Mouse (Mus musculus) liver, embryonic 13.5 days (tissue): ENCODE measurements around the gene Mkrn2os. TPM values are rescaled to one million over a fixed set of nuclear protein-coding genes. Genes with fewer than 3 reads are reported as not detected.

Experiments used
- ATAC-seq: fragments of 200-750 bp; cut with Nextera tagmentation; 2 replicates; pipeline ENCODE4 v1.8.0; 2017; ENCODE audit warnings: low read depth, mild to moderate bottlenecking, moderate number of reproducible peaks, moderate library complexity
- DNase-seq: peaks from one replicate; pipeline ENCODE4 v3.0.0; 2022
- H3K27ac ChIP-seq: fragments of 300-500 bp; sonication (generic); 2 replicates; pipeline ENCODE4 v1.5.1; 2015; ENCODE audit warnings: moderate library complexity, mild to moderate bottlenecking, inconsistent platforms
- H3K27me3 ChIP-seq: fragments of 300-500 bp; sonication (generic); 2 replicates; pipeline ENCODE4 v1.6.1; 2015; ENCODE audit warnings: mild to moderate bottlenecking, inconsistent platforms
- H3K36me3 ChIP-seq: fragments of 300-500 bp; sonication (generic); 2 replicates; pipeline ENCODE4 v1.6.1; 2015; ENCODE audit warnings: mild to moderate bottlenecking, inconsistent platforms
- H3K4me1 ChIP-seq: fragments of 300-500 bp; sonication (generic); replicated peaks from 2 replicates; pipeline ENCODE4 v1.6.1; 2015; ENCODE audit warnings: inconsistent platforms
- H3K4me2 ChIP-seq: fragments of 300-500 bp; sonication (generic); 2 replicates; pipeline ENCODE4 v1.6.1; 2015; ENCODE audit warnings: inconsistent platforms, mild to moderate bottlenecking, moderate library complexity
- H3K4me3 ChIP-seq: fragments of 300-500 bp; sonication (generic); replicated peaks from 2 replicates; pipeline ENCODE4 v1.5.1; 2015; ENCODE audit warnings: mild to moderate bottlenecking, inconsistent platforms
- H3K9ac ChIP-seq: fragments of 300-500 bp; sonication (generic); 2 replicates; pipeline ENCODE4 v1.6.1; 2015; ENCODE audit warnings: mild to moderate bottlenecking, inconsistent platforms
- H3K9me3 ChIP-seq: fragments of 300-500 bp; sonication (generic); replicated peaks from 2 replicates; pipeline ENCODE4 v1.6.1; 2016; ENCODE audit warnings: inconsistent platforms
- WGBS: fragments of 180-500 bp; shearing (Covaris S2); methylation state at CpG from one replicate; pipeline ENCODE4 v1.1.7; 2015; ENCODE audit not compliant: insufficient replicate concordance; 5-methylcytosine and 5-hydroxymethylcytosine counted together
- polyA plus RNA-seq: library from polyadenylated mRNA; unstranded; fragments of >200 nt; fragmentation: Nextera tagmentation; extraction: Ambion mirVana; gene quantifications from 2 replicates; pipeline ENCODE4 v1.2.1, GENCODE M21; 2015

Mkrn2os gene
- polyA plus RNA-seq, 1 experiment from 2014 or later, result 6.6 TPM

DNA sequence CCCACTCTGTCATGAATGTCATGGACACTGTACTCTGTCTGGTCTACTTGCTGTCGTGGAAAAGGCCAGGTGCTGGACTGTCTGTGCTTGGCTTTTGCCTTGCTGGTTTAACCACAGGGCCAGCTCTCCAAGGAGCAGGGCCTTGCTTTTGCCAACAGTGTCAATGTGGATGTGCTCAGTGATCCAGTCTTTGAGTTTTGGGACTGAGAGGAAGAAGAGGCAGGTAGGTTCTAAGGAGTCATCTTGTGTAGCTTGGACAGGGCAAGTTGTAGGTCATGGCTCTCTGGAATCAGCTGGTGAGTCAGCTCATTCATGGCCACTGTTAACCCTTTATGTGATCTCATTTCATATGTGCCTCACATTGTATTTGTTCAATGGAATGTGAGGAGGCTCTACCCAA, 14.1 kb upstream of the Mkrn2os start:
- WGBS, result 68% methylated on average over 1 of the region's 1 CpGs

DNA sequence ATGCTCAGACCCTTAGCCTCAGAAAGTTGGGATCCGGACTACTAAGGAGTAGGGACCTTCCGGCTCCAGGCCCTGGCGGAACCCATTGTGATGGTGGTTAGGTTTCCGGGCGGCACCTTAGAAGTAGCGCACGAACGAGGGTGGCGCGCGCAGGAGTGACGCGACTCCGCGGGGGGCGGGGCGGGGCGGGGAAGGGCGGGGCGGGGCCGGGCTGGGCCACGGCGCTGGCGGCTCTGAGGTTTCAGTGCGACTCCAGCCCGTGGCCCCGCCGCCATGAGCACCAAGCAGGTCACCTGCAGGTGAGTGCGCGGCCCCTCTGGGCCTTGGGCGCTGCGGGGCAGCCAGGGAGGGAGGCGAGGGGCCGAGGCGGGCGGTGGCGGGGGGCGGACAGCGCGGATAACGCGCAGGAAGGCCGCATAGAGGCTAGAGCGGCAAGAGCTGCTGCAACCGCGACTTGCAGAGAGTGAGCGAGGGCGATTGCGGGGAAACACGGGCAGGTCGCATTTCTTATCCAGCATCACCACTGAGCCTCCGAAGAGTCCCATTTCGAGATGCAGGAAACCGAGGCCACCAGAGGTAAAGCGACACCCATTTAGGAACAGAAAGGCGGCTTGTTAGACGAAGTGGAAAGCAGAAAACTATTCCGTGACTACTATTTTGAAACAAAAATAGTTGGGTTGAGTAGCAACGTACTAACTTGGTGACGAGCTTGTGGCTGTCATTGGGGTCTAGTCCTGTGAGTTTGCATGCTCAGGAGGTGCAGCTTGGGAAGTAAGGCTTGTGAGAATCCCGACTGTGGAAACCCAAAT, 9.5 kb upstream of the Mkrn2os start, which contains the start of gene Mkrn2:
Gene Mkrn2, plus strand, starts transcription at position 188 of the 809 bp plus-strand sequence.
- DNase-seq, result peak; percentile 72
- under 1% methylated on average over 61 of the region's 61 CpGs for WGBS
- H3K27me3 ChIP-seq, result no peaks in the 10 kb centered on the region
- peak within 1 kb of the TSS; percentile 86 for H3K9ac ChIP-seq
- peak within 1 kb of the TSS; percentile 74 for H3K4me2 ChIP-seq
- peak within 1 kb of the TSS; percentile 83 for H3K27ac ChIP-seq
- ATAC-seq, result peak; percentile 94
- H3K4me3 ChIP-seq, result peak within 1 kb of the TSS; percentile 88
- H3K36me3 ChIP-seq, result peaks cover 4% of the 10 kb centered on the region; the same call in 1 of the 2 replicates
- H3K9me3 ChIP-seq, result no peaks in the 10 kb centered on the region
- peaks cover 13% of the 10 kb centered on the region for H3K4me1 ChIP-seq

More for the DNA sequence above, 14.1 kb upstream of the Mkrn2os start:
- ATAC-seq (no peak), DNase-seq (no peak)
- peaks cover 24% of the 10 kb centered on the region for H3K36me3 ChIP-seq
- no peak overlapping the region for H3K4me3 ChIP-seq
- no peaks in the 10 kb centered on the region for H3K27me3 ChIP-seq
- no peak overlapping the region for H3K27ac ChIP-seq
- peaks cover 19% of the 10 kb centered on the region for H3K4me1 ChIP-seq
- no peaks in the 10 kb centered on the region for H3K9me3 ChIP-seq
- H3K4me2 ChIP-seq, result no peak overlapping the region
- no peak overlapping the region for H3K9ac ChIP-seq

DNA sequence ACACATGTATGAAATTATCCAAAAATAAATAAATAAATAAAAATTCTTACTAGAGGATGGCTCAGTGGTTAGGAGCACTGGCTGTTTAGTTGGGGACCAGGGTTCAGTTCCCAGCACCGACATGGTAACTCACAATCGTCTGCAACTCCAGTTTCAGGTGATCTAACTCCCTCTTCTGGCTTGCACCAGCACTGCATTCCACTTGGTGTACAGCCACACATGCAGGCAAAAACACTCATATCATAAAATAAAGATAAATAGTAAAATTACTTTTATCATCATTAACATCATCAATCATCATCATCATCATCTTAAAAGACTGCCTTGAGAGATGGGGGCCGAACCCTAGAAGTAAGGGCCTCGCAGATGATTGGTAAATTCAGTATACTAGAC, 8.9 kb upstream of the Mkrn2os start:
- DNase-seq (no peak), ATAC-seq (no peak)
- Histone ChIP-seq H3K4me3 (peak overlapping the region; percentile 88), H3K4me1 (peaks cover 13% of the 10 kb centered on the region), H3K9me3 (no peaks in the 10 kb centered on the region), H3K27ac (no peak overlapping the region), H3K36me3 (peaks cover 2% of the 10 kb centered on the region; the same call in 1 of the 2 replicates), H3K9ac (no peak overlapping the region), H3K4me2 (peak overlapping the region; percentile 74), H3K27me3 (no peaks in the 10 kb centered on the region)
- WGBS, result 59% methylated on average over 4 of the region's 4 CpGs

- no peak overlapping the region for H3K4me3 ChIP-seq
- no peak for ATAC-seq
- H3K27ac ChIP-seq, result no peak overlapping the region
- H3K27me3 ChIP-seq, result no peaks in the 10 kb centered on the region
- H3K36me3 ChIP-seq, result no peaks in the 10 kb centered on the region
- 44% methylated on average over 3 of the region's 3 CpGs for WGBS
- H3K9ac ChIP-seq, result no peak overlapping the region
- H3K4me1 ChIP-seq, result 0 out of 2 replicates have a peak, but pooled peaks cover 4% of the 10 kb centered on the region
- no peak overlapping the region for H3K4me2 ChIP-seq
- no peak for DNase-seq
- H3K9me3 ChIP-seq, result no peaks in the 10 kb centered on the region
Observed at GRCm38 (mm10) chr6:115595667-115596066, 3.3 kb upstream of the Mkrn2os start.

DNA sequence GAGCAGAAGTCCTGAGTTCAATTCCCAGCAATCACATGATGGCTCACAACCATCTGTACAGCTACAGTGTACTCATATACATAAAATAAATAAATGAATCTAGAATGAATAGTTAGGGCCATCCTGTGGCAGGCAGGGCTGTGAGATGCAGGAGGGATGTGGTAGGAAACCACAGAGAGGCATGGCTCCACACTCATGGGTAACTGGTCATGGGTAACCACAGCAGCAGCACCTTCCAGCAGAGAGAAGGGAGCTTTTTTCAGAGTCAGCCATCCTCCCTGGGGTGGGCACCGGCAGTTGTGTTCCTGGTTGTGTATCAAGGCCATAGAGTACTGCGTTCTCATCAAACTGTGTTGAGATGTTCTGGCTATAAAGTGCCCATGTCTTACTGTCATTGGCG, 2.1 kb upstream of the Mkrn2os start:
- Histone ChIP-seq H3K9me3 (no peaks in the 10 kb centered on the region), H3K27ac (no peak overlapping the region), H3K9ac (no peak overlapping the region), H3K4me2 (no peak overlapping the region), H3K27me3 (no peaks in the 10 kb centered on the region), H3K4me1 (0 out of 2 replicates have a peak, but pooled peaks cover 4% of the 10 kb centered on the region), H3K36me3 (no peaks in the 10 kb centered on the region), H3K4me3 (no peak overlapping the region)
- ATAC-seq (no peak), DNase-seq (no peak)
- WGBS, result 32% methylated on average over 3 of the region's 3 CpGs

GRCm38 (mm10) chr6:115593252-115593651, 876 bp upstream of the Mkrn2os start:
- no peak overlapping the region for H3K9ac ChIP-seq

GRCm38 (mm10) chr6:115591692-115592359, 550 bp downstream of the Mkrn2os start:
- 74% methylated on average over 19 of the region's 19 CpGs for WGBS
- H3K9ac ChIP-seq, result peak overlapping the region; percentile 31; the same call in 1 of the 2 replicates
- H3K4me3 ChIP-seq, result peak overlapping the region; percentile 28
- ATAC-seq (0 out of 2 replicates have a peak, but pooled peaks have one; percentile 36), DNase-seq (no peak)
- no peaks in the 10 kb centered on the region for H3K36me3 ChIP-seq
- H3K27me3 ChIP-seq, result no peaks in the 10 kb centered on the region
- peak overlapping the region; percentile 39 for H3K4me2 ChIP-seq
- H3K4me1 ChIP-seq, result 0 out of 2 replicates have a peak, but pooled peaks cover 4% of the 10 kb centered on the region
- no peak overlapping the region for H3K27ac ChIP-seq
- no peaks in the 10 kb centered on the region for H3K9me3 ChIP-seq

More at GRCm38 (mm10) chr6:115593252-115593651, 876 bp upstream of the Mkrn2os start:
- Histone ChIP-seq H3K4me3 (no peak overlapping the region), H3K9me3 (no peaks in the 10 kb centered on the region), H3K27ac (no peak overlapping the region), H3K27me3 (no peaks in the 10 kb centered on the region), H3K4me2 (no peak overlapping the region), H3K36me3 (no peaks in the 10 kb centered on the region), H3K4me1 (0 out of 2 replicates have a peak, but pooled peaks cover 4% of the 10 kb centered on the region)
- ATAC-seq, result no peak
- no peak for DNase-seq
- WGBS, result 41% methylated on average over 4 of the region's 4 CpGs

DNA sequence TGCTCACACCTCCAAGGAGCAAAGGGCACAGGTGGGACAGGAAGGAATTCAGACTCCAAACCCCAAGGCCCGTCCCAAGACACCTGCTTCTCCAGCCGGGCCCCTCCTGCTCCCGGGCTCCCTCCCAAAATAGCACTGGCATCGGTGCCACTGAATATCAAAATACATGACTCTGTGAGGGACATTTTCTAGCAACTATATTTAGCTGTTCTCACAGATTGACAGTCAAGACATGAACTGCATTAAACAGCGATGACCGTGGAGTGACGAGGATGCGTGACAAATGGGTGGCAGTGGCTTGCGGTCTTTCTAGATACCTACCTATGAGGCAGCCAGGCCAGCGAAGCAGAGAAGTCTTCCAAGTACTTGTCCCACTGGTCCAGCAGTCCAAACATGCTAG, 6.1 kb downstream of the Mkrn2os start:
- Histone ChIP-seq H3K9ac (no peak overlapping the region), H3K27ac (no peak overlapping the region), H3K4me3 (no peak overlapping the region), H3K27me3 (no peaks in the 10 kb centered on the region), H3K9me3 (no peaks in the 10 kb centered on the region), H3K4me2 (no peak overlapping the region), H3K36me3 (no peaks in the 10 kb centered on the region), H3K4me1 (no peaks in the 10 kb centered on the region)
- no peak for ATAC-seq
- 81% methylated on average over 10 of the region's 10 CpGs for WGBS
- no peak for DNase-seq

- no peak overlapping the region for H3K9ac ChIP-seq
- no peak overlapping the region for H3K4me3 ChIP-seq
- no peak overlapping the region for H3K4me2 ChIP-seq
- WGBS, result 60% methylated on average over 3 of the region's 3 CpGs
- H3K36me3 ChIP-seq, result peaks cover 3% of the 10 kb centered on the region; the same call in 1 of the 2 replicates
- no peak for ATAC-seq
- no peak for DNase-seq
- H3K9me3 ChIP-seq, result no peaks in the 10 kb centered on the region
- no peaks in the 10 kb centered on the region for H3K4me1 ChIP-seq
- H3K27ac ChIP-seq, result no peak overlapping the region
- H3K27me3 ChIP-seq, result no peaks in the 10 kb centered on the region
Observed at GRCm38 (mm10) chr6:115584176-115584575, 8.2 kb downstream of the Mkrn2os start.

DNA sequence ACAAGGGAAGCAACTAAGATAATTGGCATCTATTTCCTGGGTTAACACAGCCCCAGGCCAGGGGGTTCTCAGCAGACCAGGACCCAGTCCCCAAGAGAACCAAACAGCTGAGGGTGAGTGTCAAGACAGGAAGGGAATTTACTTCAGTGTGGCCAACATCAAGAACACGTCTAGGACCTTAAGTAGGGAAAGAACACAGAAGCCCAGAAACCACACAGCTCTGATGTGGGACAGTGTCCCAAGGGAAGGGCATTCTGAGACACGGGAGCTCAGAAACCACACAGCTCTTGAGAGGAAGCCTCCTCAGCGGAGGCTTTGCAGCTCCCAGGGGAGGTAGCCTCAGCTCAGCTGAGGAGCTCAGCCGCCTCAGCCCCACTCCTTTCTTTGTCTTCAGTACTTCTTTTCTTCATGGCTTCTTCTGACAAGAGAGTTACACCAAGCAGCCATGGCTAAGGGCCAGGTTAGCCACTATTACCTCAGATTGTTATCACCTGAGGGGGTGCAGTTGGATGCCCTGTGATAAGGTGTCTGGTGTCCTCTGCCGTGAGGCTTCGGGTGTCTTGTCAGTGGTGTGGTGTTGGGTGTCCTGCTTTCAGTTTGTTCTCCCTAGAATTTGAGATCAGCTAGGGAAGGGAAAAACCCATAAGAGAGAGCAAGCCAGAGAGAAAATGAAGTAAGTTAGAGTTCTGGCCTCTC, 8.8 kb downstream of the Mkrn2os start:
- no peak overlapping the region for H3K4me3 ChIP-seq
- no peak overlapping the region for H3K4me2 ChIP-seq
- no peaks in the 10 kb centered on the region for H3K9me3 ChIP-seq
- H3K4me1 ChIP-seq, result no peaks in the 10 kb centered on the region
- H3K9ac ChIP-seq, result no peak overlapping the region
- H3K36me3 ChIP-seq, result peaks cover 8% of the 10 kb centered on the region; the same call in 1 of the 2 replicates
- no peak for ATAC-seq
- H3K27me3 ChIP-seq, result no peaks in the 10 kb centered on the region
- WGBS, result 48% methylated on average over 6 of the region's 6 CpGs
- no peak overlapping the region for H3K27ac ChIP-seq
- DNase-seq, result no peak
